Mouse (Mus musculus) MN1 (cell line): ENCODE results near the gene Relt.
"Not testable (repeated sequence)": the region's sequence is repeated elsewhere in the genome, so short reads cannot be mapped to it uniquely, and the experiment has no call there.

Experiments
- DNase-seq: peaks from one replicate; pipeline ENCODE4 v3.0.0-alpha.2; 2016; ENCODE audit warnings: low spot score

Relt gene

DNA sequence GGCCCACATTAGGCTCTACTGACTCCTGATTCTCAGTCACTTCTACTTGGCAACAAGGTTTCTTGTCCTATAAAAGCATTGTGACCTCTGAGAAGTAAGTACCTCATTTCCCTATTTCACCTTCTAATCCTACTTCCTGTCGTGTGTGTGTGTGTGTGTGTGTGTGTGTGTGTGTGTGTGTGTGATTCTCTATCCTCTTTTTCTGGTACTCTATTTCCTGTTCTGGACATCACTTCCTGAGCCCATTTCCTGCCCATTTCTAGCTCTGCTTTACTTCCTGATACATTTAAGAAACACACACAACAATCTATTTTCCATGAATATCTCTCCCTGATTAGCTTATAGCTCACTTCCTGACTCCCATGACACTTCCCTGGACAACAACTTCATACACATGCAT, 12.6 kb upstream of the Relt start:
- no peak for DNase-seq

GRCm38 (mm10) chr7:100873197-100873596, 10.0 kb upstream of the Relt start:
- DNase-seq, result no peak

DNA sequence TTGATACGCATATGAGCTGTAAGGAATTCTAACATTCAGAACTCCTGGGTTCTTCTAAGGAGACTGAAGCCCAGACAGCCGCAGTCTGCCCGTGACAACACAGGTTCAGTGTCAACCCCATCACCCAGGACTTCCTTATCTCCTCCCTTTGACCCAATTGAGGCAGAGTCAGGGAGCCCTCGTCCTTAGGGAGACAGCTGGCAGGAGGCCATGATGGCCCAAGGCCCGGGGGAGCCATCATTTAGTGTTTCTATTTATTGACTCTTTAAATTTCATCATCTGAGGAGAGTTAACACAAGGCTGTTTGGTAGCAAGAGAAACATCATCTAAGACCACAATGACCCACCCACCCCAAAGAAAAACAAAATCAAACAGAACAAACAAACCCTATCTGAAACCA, 8.6 kb upstream of the Relt start:
- DNase-seq, result no peak

DNA sequence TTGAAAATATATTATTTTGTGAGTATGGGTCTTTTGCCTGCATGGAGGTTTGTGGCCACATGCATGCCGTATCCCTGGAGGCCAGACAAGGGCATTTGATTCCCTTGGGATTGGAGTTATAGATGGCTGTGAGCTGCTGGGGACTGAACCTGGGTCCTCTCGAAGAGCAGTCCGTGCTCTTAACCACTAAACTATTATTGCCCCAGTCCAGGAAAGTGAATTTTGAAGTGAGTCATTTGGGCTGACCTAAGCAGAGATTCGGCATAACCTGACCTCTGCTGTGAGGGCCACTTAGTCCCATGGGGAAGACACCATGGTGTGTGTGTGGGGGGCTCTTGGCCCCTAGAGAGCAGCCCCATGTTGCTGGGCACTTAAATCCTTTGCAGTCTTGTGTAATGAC, 8.1 kb upstream of the Relt start:
- no peak for DNase-seq

DNA sequence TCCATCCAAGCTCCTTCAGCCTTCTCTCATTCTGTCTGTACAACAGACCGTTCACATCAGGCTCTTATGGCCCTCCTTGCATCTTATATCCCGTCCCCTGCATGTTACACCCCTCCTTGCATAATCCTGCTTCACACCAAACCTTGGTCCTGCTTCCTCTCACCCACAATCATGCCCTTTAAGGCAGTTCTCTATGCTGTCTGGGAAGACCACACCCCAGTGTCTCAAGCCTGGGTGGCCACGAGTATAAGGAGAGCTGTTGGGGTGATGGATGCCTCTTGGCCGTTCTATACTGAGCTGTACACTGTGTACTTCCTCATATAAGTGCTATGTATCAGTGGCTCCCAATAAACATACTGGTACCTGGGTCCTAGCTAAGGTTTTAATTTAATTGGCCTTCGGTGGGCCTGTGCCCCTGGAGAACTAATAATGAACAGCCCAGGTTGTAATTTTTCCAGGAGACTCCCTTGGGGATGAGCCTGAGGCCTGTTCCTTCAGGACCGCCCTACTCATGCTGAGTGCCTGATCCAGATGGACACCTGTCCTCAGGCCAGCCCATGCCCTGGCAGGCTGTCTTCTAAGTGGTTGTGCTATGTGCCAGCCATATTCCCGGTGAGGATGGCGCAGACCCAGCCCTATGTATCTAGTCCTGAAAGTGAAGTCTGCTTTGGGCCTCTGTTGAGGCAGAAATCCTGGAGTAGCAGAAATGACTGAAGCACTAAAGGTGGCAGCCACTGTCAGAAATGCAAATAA, 6.8 kb upstream of the Relt start:
- DNase-seq, result no peak

DNA sequence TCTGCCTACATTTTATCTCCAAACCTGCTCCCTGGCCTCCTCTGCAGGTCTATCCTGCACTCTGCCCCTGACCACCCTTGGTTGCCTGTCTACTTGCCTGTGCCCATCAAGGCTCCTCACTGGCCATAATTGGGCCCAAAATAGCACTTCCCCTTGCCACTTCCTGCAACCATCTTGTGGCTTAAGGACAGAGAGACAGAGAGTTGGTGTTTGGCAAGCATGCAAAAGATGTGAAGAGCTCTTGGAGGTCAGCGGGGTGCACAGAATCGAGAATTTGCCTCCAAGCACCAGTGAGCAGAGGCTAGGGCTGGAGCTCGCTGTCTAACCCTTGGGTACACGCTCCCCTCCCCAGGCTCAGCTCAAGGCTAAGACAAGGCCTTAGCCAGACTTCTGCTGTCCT, 5.3 kb upstream of the Relt start:
- no peak for DNase-seq

GRCm38 (mm10) chr7:100867561-100867960, 4.3 kb upstream of the Relt start:
- DNase-seq, result no peak

DNA sequence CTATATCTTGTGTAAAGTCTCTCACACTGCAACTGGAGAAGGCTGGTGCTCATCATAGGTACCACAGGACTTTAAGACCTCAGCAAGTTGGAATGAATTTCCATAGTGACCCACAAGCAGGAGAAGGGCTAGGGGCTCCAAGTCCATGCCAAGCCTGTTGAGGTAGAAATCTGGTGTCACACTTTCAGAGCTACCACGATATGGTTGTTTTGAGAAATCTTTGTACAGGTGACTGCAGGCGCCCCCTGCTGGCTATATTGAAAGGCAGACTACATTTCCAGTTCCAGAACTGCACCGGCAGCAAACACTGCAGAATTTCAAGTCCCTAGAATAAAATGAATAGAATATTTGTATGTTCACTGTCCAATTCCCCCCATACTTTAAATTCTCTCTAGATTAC, 3.4 kb upstream of the Relt start:
- DNase-seq, result peak; percentile 60

DNA sequence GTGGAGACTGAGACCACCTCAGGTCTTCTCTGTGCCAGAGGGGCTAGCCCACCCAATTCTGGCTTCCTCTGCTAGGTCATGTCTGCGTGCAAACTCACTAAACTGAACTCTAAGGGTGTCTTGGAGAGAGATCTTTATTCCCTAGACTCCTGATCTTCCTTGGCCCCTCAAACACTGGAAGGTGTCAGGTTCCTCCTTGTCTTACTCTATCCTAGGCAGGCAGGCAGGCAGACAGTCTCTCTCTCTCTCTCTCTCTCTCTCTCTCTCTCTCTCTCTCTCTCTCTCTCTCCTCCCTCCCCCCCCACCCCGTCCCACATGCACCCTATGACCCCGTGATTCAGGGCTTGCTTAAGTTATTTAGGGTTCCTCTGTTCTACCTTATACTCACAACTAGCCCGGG, 893 bp downstream of the Relt start:
- no peak for DNase-seq

DNA sequence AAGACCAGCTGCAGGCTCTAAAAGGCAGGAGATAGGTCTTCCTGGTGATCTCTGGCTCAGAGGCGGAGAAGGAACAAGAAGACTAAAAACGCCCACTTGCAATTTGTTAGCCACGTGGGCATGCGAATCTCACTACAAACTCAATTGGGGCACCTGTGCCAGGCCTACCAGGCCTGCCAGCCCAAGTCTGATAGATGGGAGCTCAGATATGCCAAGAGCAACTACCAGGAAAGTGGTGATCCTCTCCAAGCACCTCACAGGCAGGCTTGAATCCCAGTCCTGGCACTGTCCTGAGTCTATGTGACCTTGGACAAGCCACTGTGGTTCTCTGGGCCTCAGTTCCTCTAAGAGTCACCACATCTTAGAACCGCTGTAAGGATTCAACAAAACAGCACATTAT, 2.0 kb downstream of the Relt start:
- no peak for DNase-seq

DNA sequence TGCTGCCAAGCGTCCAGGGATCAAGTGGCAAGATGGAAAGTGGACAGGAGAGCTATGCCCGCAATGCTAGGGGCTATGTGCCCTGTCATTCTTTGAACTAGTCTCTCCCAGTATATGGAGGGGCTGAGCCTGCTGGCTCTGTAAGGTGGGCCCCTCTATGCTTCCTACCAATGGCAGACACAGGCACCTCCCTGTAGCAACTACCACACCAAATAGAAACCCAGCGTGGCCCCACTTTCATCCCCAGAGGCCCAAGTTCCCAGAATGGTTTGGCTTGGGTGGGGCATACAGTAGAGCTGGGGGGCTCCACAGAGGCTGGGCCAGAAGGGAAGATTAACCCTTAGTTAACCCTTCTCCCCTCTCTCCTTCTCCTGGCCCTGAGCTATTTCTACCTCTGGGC, 2.8 kb downstream of the Relt start:
- no peak for DNase-seq

DNA sequence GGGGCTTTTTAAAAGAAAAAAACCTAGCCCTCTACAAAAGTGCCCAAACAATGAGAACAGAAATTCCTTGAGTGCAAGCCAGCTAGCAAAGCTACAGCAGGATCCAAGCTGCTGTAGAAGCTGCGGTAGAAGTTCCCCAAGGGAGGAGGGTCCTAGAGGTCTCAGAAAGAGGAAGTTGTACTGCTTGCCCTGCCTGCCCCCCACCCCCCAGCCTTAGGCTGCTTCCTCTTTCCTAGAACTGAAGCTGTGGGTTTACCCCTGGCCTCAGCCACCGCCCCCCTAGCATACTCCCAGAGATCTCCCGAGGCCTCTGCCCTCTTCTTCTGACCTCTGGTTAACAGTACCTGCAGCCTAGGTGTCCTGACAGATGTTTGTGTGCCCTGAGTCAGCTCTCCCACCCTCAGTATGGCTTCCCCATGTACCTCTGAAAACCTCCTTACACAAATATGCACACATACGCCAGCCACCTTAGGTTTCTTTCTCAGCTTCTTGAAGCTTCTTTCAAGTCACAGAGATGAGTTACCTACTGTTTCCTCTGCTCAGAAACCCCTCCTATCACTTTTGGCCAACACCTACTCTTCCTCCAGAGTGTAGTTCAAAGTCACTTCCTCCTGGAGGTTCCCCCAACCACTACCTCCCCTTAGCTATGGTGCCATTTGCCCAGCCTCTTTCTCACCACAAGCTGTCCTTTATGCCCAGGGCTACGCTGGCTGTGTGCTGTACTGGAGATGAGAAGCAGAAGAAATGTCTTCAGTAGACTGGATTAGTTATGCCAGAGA, 7.3 kb downstream of the Relt start:
- no peak for DNase-seq

DNA sequence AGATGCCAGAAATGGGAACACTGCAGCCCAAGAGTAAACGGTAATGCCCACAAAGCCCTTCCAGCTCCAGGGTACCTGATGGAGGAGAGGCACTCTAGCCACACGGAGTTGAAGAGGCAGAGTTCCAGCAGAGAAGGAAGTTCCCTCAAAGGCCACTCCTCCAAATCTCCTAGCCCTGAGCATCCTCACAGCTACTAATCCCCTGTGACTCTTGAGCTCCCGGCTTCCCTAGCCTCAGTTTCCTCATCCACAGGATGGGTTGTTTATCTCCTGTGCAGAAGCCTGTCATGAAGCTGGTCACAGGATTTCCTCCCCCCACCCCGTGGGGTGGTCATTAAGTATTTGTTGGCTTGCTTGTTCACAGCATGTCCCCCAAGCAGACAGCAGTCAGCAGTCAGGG, 7.9 kb downstream of the Relt start:
- DNase-seq, result no peak

GRCm38 (mm10) chr7:100854861-100855260, 8.4 kb downstream of the Relt start:
- DNase-seq, result no peak

- peak; percentile 61 for DNase-seq
These were observed 9.0 kb downstream of the Relt start for GRCm38 (mm10) chr7:100854137-100854814.

DNA sequence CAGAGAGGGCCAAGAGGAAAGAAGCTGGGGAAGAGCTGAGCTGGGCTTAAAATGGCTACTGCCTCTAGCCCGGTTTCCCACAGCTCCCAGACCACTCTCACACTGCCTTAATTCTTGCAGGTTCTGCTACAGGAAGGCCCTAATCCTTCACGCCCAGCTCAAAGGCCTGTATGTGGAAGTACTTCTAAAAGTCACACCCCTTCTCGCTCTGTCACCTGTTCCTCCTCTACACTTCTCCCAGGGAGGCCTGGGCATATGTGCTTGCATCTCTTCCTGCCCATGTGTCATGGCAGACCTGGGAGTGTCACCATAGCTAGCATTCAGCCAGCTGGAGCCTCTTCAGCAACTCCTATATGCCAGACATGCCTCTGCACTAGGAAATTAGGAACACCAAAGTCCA, 9.8 kb downstream of the Relt start:
- DNase-seq, result no peak

DNA sequence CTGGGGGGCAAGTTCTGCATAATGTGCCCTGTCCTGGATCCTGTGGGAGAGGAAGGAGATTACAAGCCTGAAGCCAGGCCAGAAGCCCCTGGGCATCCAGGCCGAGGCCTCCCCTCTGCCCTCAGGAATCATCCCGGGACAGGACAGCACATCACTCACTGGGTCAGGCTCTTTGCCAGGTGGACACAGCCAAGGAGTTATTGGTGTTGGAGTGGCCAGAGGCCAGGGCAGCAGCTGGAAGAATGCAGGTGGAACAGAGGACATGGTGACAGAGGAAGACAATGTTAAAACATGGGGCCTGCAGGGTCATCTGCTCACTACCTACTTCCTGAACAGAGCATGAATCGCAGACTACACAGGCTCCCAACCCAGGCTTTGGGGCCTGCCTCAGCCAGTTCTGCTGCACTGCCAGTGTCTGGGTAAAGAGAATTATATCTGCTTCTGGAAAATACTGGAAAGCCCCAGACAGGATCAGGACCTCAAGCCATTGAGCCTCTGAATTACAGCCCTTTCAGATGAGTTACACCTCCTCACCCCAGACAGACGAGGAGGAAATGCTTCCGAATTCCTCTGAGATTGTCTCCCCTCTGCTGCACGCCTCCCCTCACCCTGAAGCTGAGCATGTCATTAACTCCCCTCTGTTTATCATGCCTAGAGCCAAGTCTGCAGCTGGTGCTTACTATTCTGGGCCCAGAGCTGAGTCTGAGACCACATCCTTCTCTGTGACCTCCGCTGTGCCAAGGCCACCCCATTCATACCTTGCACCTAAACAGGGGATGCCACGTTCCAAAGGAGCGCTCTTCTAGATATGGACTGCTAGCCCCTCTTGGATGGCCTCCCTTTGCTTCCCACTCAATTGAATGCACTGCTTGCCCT, 11.5 kb downstream of the Relt start:
- DNase-seq, result no peak

- no peak for DNase-seq
These were observed 13.7 kb downstream of the Relt start for GRCm38 (mm10) chr7:100849508-100849907.

GRCm38 (mm10) chr7:100848744-100849143, 14.5 kb downstream of the Relt start:
- peak; percentile 80 for DNase-seq

DNA sequence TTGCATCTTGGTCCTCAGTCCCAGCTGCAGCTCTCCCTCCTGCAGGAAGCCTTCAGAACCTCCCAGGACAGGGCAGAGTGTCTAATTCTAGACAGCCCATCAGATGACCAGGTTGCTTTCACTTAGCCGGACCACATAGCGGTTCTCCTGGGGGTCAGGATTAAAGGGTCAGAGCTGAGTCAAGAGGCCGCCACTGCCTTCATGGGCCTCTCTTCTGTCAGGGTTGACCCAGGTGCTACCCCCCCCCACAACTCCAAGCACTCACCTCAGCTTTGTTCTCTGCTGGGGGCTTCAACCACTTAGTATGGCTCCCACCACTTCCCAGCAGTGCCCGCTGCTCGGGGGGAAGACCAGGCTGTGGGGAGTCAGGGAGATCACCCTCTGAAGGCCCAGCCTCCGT, 16.1 kb downstream of the Relt start:
- DNase-seq, result no peak

- DNase-seq, result not testable (repeated sequence)
These were observed 17.2 kb downstream of the Relt start for GRCm38 (mm10) chr7:100846033-100846432.

DNA sequence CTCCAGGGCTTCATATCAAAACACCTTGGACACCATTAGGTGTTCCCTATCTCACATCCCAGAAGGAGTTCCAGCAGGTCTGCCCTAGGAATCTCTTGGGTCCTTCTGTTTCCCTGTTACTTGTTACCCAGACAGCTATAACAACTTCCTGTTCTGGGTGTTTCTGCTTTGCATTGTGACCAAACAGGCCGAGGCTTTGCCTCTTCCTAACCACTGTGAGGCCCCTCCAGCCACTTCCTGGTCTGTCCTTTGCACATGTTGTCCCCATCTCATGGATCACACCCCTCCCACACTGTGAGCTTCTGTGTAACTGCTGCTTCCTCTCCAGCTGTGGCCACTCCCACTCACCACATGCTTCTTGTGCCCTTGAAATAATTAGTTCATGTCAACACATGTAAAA, 17.8 kb downstream of the Relt start:
- DNase-seq, result peak; percentile 23
